Mouse (Mus musculus) cortical plate, adult 2 months (tissue): ENCODE measurements around the gene Lce1e.

ENCODE experiments used
- CTCF ChIP-seq: fragments of 200-500 bp; IDR thresholded peaks from 2 replicates; pipeline ENCODE4 v1.5.1; 2011; ENCODE audit warnings: mild to moderate bottlenecking, control low read depth, low read length; ENCODE audit not compliant: insufficient read depth; ENCODE audit errors: extremely low read depth
- POLR2A ChIP-seq: fragments of 200-500 bp; IDR thresholded peaks from 2 replicates; pipeline ENCODE4 v1.6.1; 2011; ENCODE audit warnings: mild to moderate bottlenecking, low read length, control low read depth; ENCODE audit not compliant: insufficient read depth; ENCODE audit errors: extremely low read depth

DNA sequence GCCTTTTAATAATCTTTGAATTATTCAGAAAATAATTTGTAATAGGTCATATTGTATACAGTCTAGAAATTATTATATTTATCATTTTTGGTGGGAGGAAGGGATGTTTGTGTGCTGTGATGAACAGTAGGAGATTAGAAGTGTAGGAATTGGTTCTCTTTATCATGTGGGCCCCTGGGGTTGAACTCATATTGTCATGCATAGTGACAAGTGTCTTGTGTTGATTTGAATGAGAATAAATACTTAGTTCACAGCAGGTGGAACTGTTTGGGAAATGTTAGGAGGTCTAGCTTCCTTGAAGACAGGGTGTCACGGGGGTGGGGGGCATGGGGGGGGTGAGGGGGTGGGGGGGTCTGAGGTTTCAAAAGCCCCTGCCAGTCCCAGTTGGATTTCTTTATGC is 14.3 kb downstream of the Lce1e start:
- TF ChIP-seq CTCF (no peak), POLR2A (no peak)
